Mouse (Mus musculus) midbrain, postnatal 0 days (tissue): Measurements from ENCODE around the gene Snd1. TPM values are rescaled to one million over a fixed set of nuclear protein-coding genes. Genes with fewer than 3 reads are reported as not detected.

ENCODE experiments used
- ATAC-seq: fragments of 200-750 bp; cut with Nextera tagmentation; 2 replicates; pipeline ENCODE4 v1.8.0; 2017; ENCODE audit warnings: moderate number of reproducible peaks, mild to moderate bottlenecking, moderate TSS enrichment, moderate library complexity; ENCODE audit not compliant: low FRiP score
- DNase-seq: peaks from one replicate; pipeline ENCODE4 v3.0.0-alpha.2; 2015; ENCODE audit warnings: low spot score
- H3K27ac ChIP-seq: fragments of 300-500 bp; sonication (generic); 2 replicates; pipeline ENCODE4 v1.5.1; 2014; ENCODE audit warnings: low read depth, mild to moderate bottlenecking, low read length, mixed read lengths
- H3K27me3 ChIP-seq: fragments of 300-500 bp; sonication (generic); 2 replicates; pipeline ENCODE4 v1.6.1; 2014; ENCODE audit warnings: low read length, control low read depth, mixed read lengths; ENCODE audit not compliant: insufficient read depth
- H3K36me3 ChIP-seq: fragments of 300-500 bp; sonication (generic); 2 replicates; pipeline ENCODE4 v1.6.1; 2014; ENCODE audit warnings: low read length, control low read depth, mixed read lengths; ENCODE audit not compliant: insufficient read depth
- H3K4me1 ChIP-seq: fragments of 300-500 bp; sonication (generic); 2 replicates; pipeline ENCODE4 v1.6.1; 2014; ENCODE audit warnings: mild to moderate bottlenecking, control low read depth, antibody characterized with exemption, low read length, mixed read lengths; ENCODE audit not compliant: insufficient read depth
- H3K4me2 ChIP-seq: fragments of 300-500 bp; sonication (generic); 2 replicates; pipeline ENCODE4 v1.6.1; 2014; ENCODE audit warnings: low read depth, mild to moderate bottlenecking, low read length, mixed read lengths; ENCODE audit not compliant: poor library complexity, severe bottlenecking
- H3K4me3 ChIP-seq: fragments of 300-500 bp; sonication (generic); 2 replicates; pipeline ENCODE4 v1.5.1; 2014; ENCODE audit warnings: low read depth, mild to moderate bottlenecking, low read length, moderate library complexity
- H3K9ac ChIP-seq: fragments of 300-500 bp; sonication (generic); replicated peaks from 2 replicates; pipeline ENCODE4 v1.6.1; 2014; ENCODE audit warnings: mild to moderate bottlenecking, low read length, moderate library complexity, mixed read lengths; ENCODE audit not compliant: poor library complexity, severe bottlenecking
- H3K9me3 ChIP-seq: fragments of 300-500 bp; sonication (generic); 2 replicates; pipeline ENCODE4 v1.6.1; 2016; ENCODE audit warnings: low read length, control low read depth
- CTCF ChIP-seq: IDR thresholded peaks from 2 replicates; pipeline ENCODE4 v1.5.1; 2016; ENCODE audit warnings: antibody characterized with exemption, mild to moderate bottlenecking
- WGBS: fragments of 180-500 bp; shearing (Covaris S2); extraction: QIAGEN DNeasy Blood & Tissue Kit; methylation state at CpG from one replicate; pipeline ENCODE4 v1.1.7; 2014; 5-methylcytosine and 5-hydroxymethylcytosine counted together
- polyA plus RNA-seq: library from polyadenylated mRNA; unstranded; fragments of >200 nt; fragmentation: Nextera tagmentation; extraction: Ambion mirVana; gene quantifications from 2 replicates; pipeline ENCODE4 v1.2.1, GENCODE M21; 2015
- total RNA-seq: library from RNA; depleted of rRNA; stranded (reverse); fragments of >200 nt; gene quantifications from 2 replicates; pipeline ENCODE4 v1.2.3, GENCODE M21; 2014

The Snd1 gene
- total and polyA plus RNA-seq, 2 experiments from 2014 or later, result 70.6 to 81.1 TPM

- Histone ChIP-seq H3K4me1 (no peaks in the 10 kb centered on the region), H3K27me3 (no peaks in the 10 kb centered on the region), H3K36me3 (no peaks in the 10 kb centered on the region), H3K27ac (no peak overlapping the region), H3K9ac (no peak overlapping the region), H3K4me2 (no peak overlapping the region), H3K9me3 (no peaks in the 10 kb centered on the region), H3K4me3 (no peak overlapping the region)
- ATAC-seq, result no peak
- TF ChIP-seq CTCF, result no peak
- DNase-seq, result no peak
These were observed 217.7 kb downstream of the Snd1 start for GRCm38 (mm10) chr6:28692659-28693058.

DNA sequence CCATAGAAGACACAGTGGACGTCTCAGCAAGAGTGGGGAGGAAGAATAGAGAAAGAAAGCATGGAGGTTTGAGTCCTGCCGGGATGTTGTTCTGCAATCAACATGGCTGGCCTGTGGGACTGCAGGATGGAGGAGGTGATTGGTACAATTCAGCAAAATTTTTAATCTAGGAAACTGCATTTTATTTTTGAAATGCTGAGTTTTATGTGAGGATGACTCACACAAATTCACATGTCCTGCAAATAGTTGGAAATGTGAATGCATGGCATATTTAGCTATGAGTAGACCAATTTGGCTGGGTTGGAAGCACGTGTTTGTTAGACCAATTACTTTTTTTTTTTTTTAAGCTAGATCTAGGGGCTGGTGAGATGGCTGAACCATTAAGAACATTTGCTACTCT, 222.3 kb downstream of the Snd1 start:
- no peak overlapping the region for H3K4me2 ChIP-seq
- H3K36me3 ChIP-seq, result no peaks in the 10 kb centered on the region
- H3K4me3 ChIP-seq, result no peak overlapping the region
- H3K4me1 ChIP-seq, result no peaks in the 10 kb centered on the region
- no peak overlapping the region for H3K9ac ChIP-seq
- TF ChIP-seq CTCF, result no peak
- WGBS, result 96% methylated on average over 3 of the region's 3 CpGs
- H3K27me3 ChIP-seq, result no peaks in the 10 kb centered on the region
- no peaks in the 10 kb centered on the region for H3K9me3 ChIP-seq
- ATAC-seq (no peak), DNase-seq (no peak)
- H3K27ac ChIP-seq, result no peak overlapping the region

DNA sequence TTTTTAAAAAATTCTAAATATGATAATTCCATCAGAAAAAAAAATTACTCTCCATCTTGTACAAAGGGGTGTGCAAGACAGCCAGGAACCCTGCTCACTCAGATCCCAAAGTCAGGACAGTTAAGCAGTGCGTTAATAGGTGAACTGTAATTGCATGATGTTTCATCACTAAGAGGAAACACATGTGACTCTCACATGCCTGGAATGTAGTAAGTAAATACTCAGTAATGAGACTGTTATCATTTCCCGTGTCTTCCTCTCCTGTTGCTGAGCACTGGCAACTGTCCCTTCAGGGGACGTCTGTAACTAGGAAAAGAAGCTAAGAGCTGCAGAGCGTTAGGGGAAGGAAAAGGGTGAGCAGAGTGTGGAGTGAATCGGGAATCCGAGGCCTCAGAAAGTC, 229.7 kb downstream of the Snd1 start:
- Histone ChIP-seq H3K9ac (no peak overlapping the region), H3K9me3 (no peaks in the 10 kb centered on the region), H3K27me3 (no peaks in the 10 kb centered on the region), H3K27ac (no peak overlapping the region), H3K36me3 (no peaks in the 10 kb centered on the region), H3K4me2 (no peak overlapping the region), H3K4me3 (no peak overlapping the region), H3K4me1 (peaks cover 7% of the 10 kb centered on the region)
- no peak for TF ChIP-seq CTCF
- ATAC-seq, result 0 out of 2 replicates have a peak, but pooled peaks have one; percentile 10
- no peak for DNase-seq
- 48% methylated on average over 6 of the region's 6 CpGs for WGBS

GRCm38 (mm10) chr6:28705384-28706107, 230.6 kb downstream of the Snd1 start:
- no peak overlapping the region for H3K9ac ChIP-seq
- DNase-seq (peak; percentile 54), ATAC-seq (peak; percentile 38; the same call in 1 of the 2 replicates)
- H3K36me3 ChIP-seq, result no peaks in the 10 kb centered on the region
- WGBS, result 50% methylated on average over 6 of the region's 6 CpGs
- H3K27ac ChIP-seq, result no peak overlapping the region
- H3K4me1 ChIP-seq, result peaks cover 7% of the 10 kb centered on the region
- H3K4me2 ChIP-seq, result no peak overlapping the region
- H3K27me3 ChIP-seq, result no peaks in the 10 kb centered on the region
- no peaks in the 10 kb centered on the region for H3K9me3 ChIP-seq
- no peak overlapping the region for H3K4me3 ChIP-seq
- no peak for TF ChIP-seq CTCF

- TF ChIP-seq CTCF, result no peak
- Histone ChIP-seq H3K36me3 (no peaks in the 10 kb centered on the region), H3K27ac (no peak overlapping the region), H3K4me3 (no peak overlapping the region), H3K9ac (no peak overlapping the region), H3K4me2 (no peak overlapping the region), H3K4me1 (peaks cover 7% of the 10 kb centered on the region), H3K9me3 (no peaks in the 10 kb centered on the region), H3K27me3 (no peaks in the 10 kb centered on the region)
- DNase-seq, result no peak
- no peak for ATAC-seq
- 71% methylated on average over 8 of the region's 8 CpGs for WGBS
These were observed 231.4 kb downstream of the Snd1 start for GRCm38 (mm10) chr6:28706108-28706975.

GRCm38 (mm10) chr6:28706976-28707592, 232.1 kb downstream of the Snd1 start:
- no peaks in the 10 kb centered on the region for H3K27me3 ChIP-seq
- H3K4me3 ChIP-seq, result no peak overlapping the region
- H3K4me1 ChIP-seq, result peaks cover 7% of the 10 kb centered on the region
- no peaks in the 10 kb centered on the region for H3K9me3 ChIP-seq
- H3K36me3 ChIP-seq, result no peaks in the 10 kb centered on the region
- H3K27ac ChIP-seq, result no peak overlapping the region
- no peak overlapping the region for H3K4me2 ChIP-seq
- H3K9ac ChIP-seq, result no peak overlapping the region
- no peak for TF ChIP-seq CTCF
- ATAC-seq (no peak), DNase-seq (no peak)
- 72% methylated on average over 12 of the region's 12 CpGs for WGBS
